Mouse (Mus musculus) testis, adult 2 months (tissue): Measurements from ENCODE around the gene Duox1.

ENCODE experiments used
- CTCF ChIP-seq: fragments of 200-500 bp; IDR thresholded peaks from 2 replicates; pipeline ENCODE4 v1.5.1; 2012; ENCODE audit warnings: low read depth, mild to moderate bottlenecking, inconsistent platforms, low read length, moderate library complexity; ENCODE audit not compliant: control insufficient read depth, insufficient read depth, insufficient replicate concordance
- POLR2A ChIP-seq: fragments of 200-500 bp; IDR thresholded peaks from 2 replicates; pipeline ENCODE4 v1.6.1; 2012; ENCODE audit warnings: low read depth, mild to moderate bottlenecking, inconsistent platforms, low read length, moderate library complexity; ENCODE audit not compliant: control insufficient read depth

DNA sequence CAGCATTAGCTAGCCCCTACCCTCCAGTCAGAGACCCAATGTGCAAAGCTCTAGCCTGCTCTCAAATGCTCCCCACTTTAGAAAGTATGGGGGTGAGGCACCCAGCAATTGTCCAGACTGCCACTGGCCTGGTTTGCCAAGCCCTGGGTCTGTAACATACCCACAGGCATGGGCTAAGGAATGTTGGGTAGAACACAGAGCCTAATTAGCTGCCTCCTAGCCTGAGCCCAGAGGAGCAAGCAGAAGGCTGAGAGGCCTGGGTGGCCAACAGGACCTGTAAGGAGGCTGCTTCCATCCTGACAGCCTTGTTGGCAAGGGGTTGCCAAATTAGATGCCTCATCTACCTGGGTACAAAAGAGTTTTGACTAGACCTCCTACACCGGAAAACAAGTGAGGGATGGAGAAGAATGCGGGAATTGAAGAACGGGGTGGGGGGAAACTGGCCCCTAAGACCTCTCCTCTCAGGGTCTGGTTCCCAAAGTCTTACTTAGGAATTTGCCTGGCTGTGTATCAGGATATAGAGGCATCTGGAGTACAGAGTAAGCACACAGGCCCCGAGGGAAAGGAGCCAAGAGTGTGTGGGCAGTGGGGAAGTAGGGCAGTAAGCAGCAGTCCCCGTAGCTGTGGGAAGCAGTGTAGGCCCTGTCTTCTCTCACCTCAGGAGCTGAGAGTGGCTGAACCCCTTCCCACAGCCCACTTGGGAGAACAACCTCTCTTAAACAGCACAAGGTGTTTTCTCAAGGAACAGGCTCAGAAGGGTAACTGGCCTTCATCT lies 35.9 kb downstream of the Duox1 start:
- TF ChIP-seq CTCF (no peak), POLR2A (no peak)
